Mouse (Mus musculus) spleen, postnatal 10 days (tissue): Measurements from ENCODE around the gene Sh3d19.

Experiments used
- DNase-seq, 2 experiments: peaks; one replicate each; pipeline ENCODE4 v3.0.0; 2021 to 2022; ENCODE audit warnings: low spot score in 2 of 2

The Sh3d19 gene

DNA sequence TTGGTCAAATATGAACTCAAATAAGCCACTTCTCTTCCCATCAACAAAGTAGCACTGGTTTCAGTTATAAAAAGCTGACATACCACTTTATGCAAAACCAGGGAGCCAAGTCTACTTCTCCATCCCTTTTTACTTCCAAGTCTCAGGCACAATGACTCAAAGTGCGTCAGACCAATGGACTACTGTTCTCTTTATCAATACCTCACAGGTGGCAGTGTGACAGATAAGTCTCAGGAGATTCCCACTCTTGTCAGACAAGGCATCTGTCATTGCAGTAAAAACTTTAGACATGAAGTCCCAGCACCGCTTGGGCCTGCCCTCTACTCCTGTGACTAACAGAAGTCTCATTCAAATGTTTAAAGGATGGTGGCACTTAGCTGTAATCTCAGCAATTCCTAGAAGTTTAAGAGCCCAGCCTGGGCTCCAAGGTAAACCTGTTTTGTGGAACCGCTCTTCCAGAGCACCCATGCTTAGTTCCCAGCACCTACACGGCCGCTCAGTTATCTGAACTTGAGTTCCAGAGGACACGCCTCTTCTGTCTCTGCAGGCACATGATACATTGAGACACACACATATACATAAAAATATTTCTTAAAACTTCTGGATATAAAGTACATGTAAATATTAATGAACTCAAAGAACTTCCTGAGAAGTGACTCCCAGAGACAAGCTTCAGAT lies 165.1 kb downstream of the Sh3d19 start:
- DNase-seq, result no peak

DNA sequence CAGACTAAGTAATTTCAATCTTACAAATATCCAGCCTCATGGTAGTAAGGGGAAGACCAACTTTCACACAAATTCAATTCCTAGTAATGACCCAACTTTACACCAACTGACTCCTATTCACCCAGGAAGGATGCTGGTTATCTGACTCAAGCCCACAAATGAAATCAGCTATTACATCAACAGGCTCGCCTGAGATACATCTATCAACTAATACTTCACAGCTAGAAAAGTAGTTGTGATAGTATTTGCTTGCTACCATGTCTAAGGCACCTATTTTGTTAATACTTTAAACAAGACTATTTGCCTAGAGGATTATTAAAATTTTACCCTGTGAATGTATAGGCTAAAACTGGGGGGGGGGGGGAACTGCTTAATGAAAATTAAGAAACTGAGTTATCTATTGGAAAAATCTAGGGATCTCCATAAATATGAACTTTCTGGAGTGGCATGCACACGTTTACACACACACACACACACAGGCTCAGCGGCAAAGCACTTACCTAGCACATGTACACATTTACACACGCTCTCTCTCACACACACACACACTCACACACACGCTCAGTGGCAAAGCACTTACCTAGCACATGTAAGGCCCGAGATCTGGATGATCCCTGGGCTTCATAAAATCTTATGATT lies 166.1 kb downstream of the Sh3d19 start:
- no peak for DNase-seq

DNA sequence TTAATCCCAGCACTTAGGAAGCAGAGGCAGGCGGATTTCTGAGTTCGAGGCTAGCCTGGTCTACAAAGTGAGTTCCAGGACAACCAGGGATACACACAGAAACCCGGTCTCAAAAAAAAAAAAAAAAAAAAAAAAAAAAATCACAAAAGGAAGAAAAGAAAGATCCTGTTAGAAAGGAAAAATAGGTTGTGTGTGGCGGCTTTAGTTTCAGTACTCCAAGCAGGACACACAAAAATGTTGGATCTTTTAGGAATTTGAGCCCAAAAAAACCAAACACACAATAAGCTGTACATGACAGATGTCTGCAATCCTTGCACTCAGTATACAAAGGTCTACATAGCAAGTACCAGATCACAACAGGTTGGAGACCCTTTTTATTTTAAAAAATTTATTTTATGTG lies 168.8 kb downstream of the Sh3d19 start:
- DNase-seq, result no peak

DNA sequence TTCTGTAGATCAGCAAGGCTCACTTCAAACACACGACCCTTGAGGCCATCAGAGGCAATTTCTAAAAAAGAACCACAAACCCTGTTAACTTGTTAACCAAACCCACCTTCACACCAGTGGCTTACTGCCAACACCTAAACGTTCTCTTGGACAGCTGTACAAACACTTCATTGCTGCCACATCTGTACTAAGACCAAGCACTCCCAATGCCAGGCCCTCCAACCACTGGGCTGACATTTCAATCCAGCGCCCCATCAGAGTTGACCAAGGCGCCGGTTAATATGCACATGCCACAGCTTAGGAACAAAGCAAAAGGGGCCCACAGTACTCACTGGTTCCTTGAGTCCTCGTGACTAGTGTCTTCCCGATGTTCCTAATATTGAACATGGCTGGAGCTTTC lies 170.5 kb downstream of the Sh3d19 start:
- DNase-seq, result peak in 1 of 2 experiments; percentile 25

DNA sequence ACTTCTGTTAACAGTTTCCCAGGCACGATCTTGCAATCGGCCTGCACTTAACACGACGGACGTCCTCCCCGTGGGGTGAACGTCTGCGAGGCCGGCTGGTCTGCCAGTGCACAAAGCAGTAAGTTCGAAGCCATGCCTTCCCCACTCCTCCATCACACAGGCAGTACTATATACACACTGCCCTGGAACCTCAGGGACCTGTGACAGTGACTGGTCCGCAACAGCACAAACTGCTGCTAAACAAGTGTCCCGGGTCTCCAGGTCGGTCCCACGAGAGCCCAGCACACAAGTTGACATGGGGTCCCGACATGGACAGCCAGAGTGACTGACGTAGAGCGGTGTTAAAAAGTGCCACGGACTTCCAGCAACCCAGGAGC lies 171.0 kb downstream of the Sh3d19 start:
- DNase-seq, result peak in 1 of 2 experiments; percentile 51

DNA sequence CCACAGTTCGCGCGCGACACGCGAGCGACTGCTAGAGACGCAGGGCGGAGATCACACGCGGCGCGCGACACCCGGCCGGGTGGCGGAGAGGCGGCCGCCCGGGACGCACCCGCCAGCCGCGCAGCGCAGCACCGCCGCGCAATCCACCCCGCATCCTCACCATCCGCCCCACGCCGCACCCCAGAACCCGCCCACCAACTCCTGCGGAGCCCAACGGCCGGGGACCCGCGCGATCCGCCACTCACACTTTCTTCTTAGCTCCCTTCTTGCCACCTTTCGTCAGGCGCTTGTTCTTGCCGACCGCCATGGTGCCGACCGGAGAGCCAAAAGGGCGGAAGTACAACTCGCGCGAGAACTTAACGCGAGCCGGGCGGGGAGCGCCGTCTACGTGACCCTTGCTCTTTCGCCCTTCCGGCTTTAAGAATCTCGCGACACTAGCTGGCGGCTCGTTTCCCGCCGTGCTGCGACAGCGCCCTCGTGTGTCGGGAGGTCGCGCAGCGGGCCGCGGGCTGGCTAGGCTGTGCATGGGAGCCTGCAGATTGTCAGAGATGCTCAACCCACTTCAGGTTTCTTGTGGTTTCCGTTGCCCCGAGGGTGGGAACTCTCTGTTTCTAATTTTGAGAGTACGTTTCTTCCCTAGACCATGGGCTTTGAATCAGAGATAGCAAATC lies 171.5 kb downstream of the Sh3d19 start, which contains the start of gene Rps3a1:
Gene Rps3a1 (minus strand): TSS at position 440 of the 671 bp plus-strand sequence.
- DNase-seq, result peak; percentile 99 to 100

DNA sequence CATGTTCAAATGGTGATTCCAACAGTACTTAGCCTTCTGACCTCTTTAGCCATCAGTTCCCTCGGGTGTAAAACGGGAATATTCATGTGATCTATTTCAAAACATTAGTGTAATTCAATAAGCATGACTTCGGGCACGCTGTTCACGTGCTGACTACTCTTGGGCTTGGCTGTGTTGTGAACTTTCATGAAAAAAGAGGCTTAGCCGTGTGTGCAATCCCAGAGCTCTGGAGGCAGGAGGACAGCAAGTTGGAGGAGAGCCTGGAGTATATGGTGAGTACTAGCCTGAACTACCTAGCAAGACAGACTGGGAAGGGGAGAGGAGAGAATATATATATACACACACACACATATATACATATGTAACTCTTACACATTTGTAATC lies 172.0 kb downstream of the Sh3d19 start:
- DNase-seq, result peak; percentile 21 to 33

DNA sequence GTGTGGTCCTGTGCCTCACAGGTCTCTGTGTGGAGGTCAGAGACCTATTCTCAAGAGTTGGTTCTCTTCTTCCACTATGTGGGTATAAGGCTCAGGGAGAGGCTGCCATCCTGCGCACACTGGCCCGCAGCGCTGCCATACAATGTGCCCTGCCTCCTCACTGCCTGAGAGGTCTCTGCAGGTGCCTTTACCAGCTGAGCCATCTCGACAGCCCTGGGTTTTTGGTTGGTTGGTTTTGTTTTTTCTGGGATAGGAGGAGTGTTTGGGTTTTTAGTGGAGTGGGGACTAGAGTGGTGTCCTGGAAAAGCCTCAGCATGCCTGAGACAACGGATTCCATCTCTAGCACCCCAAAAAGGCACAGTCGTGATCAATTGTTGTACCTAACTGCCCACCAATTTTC lies 172.4 kb downstream of the Sh3d19 start:
- DNase-seq, result peak in 1 of 2 experiments; percentile 25

DNA sequence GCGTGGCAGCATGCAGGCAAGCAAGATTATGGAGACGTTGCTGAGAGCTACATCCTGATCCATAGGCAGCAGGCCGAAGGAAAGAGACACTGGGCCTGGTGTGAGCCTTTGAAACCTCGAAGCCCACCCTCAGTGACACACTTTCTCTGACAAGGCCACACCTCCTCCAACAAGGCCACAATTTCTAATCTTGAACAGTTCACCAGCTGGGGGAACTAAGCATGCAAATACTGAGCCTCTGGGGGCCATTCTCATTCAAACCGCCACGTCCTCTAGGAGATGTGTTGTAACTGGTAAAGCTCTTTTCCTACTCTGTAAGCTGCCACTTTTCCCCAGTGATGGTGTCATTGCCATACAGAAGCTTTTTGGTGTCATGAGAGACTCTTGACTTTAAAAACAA lies 178.2 kb downstream of the Sh3d19 start:
- DNase-seq, result peak in 1 of 2 experiments; percentile 26

DNA sequence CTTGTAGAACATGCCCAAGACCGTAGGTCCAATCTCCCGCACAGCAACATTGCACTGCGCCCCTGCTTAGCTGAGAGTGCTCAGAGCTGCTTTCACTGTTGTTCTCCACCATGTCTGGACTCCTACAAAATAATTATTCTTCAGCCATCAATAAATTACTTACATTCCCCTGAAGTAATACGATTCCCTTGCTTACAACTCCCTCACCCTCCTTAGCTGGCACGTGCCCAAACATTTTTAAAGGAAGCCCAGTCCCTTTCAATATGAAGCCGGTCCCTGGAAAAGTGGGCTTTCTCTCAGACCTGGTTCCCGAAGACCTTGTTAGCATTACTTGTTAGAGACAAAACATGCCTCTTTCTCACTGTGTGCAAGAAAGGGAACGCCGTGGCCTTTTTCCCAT lies 178.6 kb downstream of the Sh3d19 start:
- DNase-seq, result no peak

DNA sequence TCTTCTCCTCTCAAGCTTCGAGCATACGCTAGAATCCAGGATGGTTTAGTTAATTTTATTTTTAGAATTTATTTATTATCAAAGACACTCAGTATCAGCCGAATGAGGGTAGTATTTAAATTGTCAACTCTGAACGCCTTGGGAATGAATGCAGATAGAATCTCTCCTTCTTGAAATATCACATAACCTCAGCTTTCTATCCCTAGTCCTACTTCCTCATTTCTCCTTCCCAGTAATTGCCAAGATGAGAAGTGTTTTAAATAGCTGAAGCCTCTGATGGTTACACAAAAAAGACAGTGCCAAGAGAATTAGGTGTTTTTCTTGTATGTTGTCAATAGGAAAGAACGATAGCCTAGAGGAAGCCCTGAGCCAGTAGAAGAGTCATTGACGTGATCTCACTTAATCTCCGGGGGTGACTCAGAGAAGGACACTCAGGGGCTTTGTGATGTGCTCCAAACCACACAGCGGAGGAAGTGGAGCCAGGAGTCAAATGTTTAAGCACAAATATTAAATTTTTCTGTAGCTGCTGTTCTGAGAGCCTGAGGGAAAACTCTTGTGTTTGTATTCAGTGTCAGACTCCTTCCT lies 198.0 kb downstream of the Sh3d19 start:
- no peak for DNase-seq

DNA sequence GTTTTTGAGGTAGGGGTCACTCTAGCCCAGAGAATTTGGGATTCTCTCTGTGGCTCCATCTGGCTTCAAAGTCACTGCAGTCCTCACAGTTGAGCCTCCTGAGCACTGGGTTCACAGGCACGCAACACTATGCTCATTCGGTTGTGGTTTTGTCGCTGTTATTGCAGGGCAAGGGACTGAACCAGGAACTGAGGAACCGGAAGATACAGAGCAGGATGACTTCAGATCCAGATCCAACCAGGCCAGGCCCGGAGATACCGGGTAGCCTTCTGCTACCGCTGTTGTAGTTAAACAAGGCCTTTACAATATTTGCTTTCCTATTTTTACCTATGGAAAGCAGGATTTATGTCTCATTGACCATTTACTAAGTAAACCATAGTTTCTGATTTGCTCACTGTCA lies 208.8 kb downstream of the Sh3d19 start:
- DNase-seq, result no peak
